Mouse (Mus musculus) WW6 (cell line): ENCODE results near the gene Knop1.

Experiments used
- DNase-seq: peaks from one replicate; pipeline ENCODE4 v3.0.0-alpha.2; 2013; ENCODE audit warnings: low read depth, low spot score

The Knop1 gene

DNA sequence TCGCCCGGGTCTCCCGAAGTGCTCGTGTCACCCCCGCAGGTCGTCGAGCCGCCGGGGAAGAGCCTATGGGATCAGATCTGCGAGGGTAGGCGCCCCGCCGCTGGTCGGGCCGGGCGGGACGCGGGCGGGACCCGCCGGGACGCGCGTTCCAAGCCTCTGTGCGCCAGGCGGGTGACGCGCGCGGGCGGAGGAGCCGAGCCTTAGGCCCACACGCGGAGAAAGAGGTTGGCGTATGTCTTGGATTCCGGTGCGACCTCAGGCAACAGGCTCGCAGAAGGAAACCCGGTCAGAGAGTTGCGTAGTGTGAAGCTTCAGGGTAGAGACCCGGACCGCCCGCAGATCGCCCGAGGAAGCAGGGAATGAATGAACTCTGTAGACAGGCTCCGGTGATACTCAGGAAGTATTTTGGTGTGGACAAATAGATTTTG lies at the start of gene Knop1:
Knop1 (minus strand) TSS at position 378 of the 428 bp plus-strand sequence.
- DNase-seq: peak; percentile 24

- no peak for DNase-seq
These were observed 48.5 kb upstream of the Knop1 start for GRCm38 (mm10) chr7:118904530-118904929.

DNA sequence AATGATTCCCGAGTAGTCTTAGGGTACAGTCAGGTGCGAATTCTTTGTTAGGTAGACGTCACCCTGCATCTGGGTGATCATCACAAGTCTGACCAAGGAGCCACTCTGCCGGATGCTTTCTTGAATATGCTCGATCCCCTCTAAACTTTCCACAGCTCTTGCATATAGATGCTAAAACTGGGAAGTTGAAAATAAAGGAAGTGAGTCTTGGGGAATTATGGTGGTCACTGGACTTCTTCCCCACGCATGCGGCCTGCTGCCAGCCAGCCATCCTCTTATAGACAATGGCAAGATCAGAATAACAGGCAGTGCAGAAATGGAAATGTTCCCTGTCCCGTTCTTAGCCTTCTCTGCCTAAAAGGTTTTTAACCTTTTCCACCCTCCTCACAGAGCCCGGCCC lies 47.8 kb upstream of the Knop1 start:
- no peak for DNase-seq

DNA sequence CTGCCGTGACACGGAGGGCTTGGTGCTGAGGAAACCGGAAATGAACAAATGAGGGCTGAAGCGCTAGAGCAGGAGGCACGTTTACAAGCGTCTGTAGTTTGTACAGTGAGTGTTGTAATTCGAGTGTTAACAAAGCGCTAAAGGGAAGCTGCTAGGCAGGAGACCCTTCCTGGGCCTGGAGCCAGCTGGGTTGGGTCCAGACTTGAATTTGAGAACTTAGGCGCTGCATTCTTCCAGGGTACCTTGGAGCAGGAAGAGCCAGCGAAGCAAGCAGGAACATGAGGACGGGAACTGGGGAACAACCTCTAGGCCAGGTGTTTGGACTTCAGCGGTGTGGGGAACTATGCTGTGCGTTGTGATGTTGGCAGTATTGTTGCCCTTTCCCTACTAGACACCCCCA lies 46.9 kb upstream of the Knop1 start:
- DNase-seq: no peak

DNA sequence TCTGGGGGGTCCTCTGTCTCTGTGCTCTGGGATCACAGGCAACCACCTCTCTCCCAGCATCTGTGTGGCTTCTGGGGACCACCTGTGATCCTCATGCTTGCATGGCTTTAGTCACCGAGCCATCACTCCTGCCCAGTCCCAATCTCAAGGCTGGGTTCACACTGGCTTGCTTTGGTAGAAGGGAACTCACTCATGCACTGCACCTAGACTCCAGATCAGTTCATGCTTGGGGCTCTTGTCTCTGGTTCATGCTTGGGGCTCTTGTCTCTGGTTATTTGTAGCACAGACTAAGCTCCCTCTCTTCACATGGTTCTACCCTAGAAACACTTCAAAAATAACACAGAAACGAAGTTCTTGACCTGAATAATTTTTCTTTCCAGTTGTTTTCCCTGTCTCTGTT lies 44.0 kb upstream of the Knop1 start:
- DNase-seq: no peak

- no peak for DNase-seq
These were observed 42.0 kb upstream of the Knop1 start for GRCm38 (mm10) chr7:118898063-118898462.

DNA sequence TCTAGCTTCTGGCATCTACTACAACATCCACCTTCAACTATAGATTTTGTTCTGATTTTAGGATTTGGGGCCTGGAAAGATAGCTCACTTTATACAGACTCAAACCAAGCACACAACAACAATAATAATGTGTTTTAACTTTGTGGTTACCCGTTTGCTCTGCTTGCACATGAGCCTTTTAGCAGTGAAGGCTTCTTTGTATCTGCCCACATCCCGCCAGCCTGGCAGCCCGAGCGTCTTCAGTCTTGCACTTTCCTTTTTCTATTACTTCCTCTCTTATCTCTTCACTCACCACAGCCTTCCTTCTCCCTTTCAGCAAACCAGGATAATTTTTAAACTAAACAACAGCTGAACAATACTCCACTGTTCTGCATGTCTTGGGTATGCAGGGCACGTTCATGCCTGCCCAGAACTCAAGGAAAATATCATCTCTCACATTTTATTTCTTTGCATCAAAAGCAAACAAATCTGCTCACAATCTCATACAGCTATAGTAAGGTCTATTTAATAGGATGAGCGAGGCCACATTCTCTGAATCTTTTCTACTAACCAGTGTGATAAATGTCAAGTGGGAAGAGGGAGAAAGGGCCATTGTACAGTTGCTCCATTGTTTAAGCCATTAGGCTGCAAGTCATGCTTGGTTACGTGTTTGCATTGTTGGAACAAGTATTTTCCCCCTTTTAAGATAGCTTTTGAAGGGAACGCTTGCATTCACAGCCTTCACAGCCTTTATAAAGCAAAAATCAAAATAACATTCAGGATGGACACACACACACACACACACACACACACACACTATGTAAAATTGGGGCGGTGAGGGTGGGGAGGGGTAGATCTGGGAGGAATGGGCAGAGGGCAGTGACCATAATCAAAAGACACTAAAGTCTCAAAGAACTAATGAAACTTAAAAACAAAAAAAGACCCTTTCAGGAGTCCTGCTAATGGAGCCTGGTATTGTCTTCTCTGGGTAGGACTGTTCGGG lies 39.7 kb upstream of the Knop1 start:
- DNase-seq: no peak

DNA sequence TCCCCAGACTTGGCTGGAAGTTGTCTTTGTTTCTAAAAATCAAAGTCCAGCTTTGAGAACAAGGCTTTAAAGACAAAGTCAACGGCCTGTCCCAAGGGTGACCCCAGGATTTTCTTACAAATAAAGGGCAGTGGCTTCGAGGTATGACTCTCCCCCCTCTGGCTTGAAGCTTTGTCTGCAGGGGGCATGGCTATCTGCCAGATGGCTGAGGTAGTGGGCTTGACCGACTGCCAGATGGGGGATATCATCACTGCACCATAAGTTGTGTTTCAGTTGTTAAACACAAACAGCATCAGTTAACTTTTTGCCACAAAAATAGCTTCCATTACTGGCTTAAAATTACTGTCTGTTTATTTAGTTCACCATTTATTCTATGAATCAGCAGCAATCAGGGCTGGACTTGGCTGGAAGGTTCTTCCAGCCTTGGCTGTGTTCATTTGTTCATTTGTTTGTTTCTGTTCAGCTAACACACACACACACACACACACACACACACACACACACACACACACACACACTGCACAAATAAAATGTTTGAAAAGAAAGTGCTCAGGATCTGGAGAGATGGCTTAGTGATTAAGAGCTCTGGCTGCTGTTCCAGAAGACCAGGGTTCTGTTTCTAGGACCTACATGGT lies 33.1 kb upstream of the Knop1 start:
- DNase-seq: no peak

DNA sequence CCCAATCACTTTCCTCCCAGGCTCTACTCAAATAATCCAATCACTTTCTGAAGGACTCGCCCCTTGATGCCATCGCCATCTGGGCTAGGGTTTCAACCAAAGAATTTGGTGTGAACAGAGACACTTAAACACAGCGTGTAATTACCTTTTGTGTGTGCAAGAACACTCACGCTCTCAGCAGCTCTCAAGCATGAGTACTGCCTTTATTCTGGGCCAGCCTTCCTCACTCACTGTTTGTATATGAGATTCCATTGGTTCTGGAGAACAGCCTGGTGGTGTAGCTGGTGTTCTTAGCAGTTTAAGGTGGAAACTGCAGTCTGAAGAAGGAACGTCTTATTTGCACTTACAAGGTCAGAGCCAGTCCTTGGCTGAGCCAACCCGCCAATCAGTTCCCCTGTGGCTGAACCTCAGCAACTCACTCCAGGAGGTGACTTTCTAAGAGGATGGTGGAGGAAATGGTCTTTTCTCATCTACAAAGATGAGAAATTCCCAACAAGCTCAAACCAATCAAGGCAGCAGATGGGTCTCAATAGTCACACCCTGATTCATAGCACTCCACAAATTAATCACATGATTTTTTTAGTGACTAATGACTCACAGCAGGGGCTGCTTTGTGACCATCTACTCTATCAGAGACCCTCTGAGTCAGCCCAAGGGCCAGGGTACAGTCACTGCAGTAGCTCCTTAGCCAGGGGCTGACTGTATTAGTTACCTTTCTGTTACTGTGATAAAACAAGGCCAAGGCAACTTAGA lies 31.4 kb upstream of the Knop1 start:
- DNase-seq: no peak

GRCm38 (mm10) chr7:118884969-118885368 lies 28.9 kb upstream of the Knop1 start:
- DNase-seq: no peak

- DNase-seq: no peak
These were observed 27.9 kb upstream of the Knop1 start for GRCm38 (mm10) chr7:118883957-118884356.

DNA sequence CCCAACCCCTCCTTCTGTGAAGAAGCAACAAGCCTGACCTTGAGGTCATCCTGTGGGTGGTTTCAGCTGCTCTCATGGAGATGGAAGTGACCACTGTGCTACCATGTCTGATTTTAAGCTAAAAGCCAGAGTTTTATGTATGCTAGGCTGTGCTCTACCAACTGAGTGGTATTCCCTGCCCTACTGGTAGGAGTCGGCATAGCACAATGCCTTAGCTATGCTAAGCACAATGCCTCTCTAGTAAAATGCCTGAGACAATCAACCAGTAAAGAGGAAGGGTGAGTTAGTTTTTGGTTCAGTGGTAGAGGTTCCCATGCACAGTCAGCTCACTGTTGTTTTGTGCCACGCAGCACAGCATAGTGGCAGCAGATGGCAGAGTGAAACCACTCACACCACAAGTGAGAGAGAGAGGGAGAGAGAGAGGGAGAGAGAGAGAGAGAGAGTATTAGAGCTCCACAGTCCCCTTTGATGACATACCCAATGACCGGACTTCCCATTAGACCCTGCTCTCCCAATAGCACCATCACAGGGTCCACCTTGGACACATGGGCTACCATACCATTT lies 23.5 kb upstream of the Knop1 start:
- no peak for DNase-seq

GRCm38 (mm10) chr7:118865362-118865761 lies 9.3 kb upstream of the Knop1 start:
- no peak for DNase-seq

- no peak for DNase-seq
These were observed 2.6 kb upstream of the Knop1 start for GRCm38 (mm10) chr7:118858640-118859039.

DNA sequence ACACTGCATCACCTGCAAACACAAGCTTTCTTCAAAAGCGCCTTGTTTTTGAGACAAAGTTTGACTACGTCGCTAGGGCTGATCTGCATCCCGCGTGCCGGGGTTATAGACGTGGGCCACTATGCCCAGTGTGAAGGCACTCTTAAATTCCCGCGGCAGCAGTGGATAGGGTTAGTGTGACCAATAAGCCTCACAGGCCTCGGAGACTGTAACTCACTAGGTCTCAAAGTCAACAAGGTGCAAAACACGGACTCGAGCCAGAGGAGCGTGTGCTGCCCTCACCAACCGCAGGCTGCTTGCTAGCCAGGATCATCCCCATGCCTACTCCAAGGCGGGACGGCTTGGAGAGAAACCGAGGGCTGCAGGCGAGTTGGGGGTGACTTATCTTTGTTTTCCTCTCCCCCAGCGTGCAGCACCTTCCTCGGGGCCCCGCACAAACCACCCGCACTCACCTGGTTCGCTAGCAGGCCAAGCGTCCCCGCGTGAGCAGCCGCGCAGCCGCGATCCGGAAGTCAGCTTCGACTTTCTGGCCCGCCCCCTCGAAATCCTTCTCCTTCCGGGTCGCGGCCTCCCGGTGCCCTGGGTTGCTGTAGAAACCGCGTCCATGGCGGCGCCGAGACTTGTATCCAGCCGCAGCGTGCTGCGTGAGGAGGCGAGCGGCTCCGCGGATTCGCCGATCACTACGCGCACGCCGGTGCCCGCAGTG lies 730 bp downstream of the Knop1 start, which contains the start of gene Iqck:
Iqck (plus strand) TSS at position 582 of the 706 bp plus-strand sequence.
- peak; percentile 86 for DNase-seq

DNA sequence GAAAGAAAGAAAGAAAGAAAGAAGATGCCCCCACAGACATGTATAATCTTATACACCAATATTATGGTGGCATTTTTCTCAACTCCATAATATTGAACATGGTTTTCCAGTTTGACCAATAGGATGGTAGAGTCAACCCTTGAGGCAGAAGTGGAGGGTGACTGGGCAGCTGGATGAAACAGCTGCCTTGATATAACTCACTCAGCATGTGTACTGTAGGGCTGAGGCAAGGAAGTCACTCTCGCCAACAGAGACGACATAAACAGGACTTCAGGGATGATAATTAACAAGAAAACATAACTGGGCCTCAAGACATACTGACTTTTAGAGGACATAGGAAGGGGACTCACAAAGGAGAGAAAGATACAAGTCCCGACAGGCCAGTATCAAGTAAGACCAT lies 1.4 kb downstream of the Knop1 start:
- no peak for DNase-seq

- no peak for DNase-seq
These were observed 3.4 kb downstream of the Knop1 start for GRCm38 (mm10) chr7:118852611-118853010.

DNA sequence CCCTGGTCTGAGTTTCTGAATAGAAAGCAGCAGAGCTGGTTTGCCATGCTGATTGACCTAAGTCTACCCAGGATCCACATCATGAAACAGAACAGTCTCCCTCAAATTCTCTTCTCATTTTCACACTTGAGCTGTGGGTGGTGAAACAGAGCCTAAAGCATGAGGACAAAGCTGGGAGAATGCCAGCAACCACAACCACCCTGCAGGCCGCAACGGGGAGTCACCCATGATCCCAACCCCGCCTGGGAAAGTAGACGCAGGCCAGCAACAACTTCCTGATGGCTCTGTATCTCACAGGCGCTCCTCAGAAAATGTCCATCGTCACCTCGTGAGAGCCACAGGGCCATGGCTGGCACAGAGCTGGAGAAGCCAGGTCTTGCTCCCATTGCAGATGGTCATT lies 4.5 kb downstream of the Knop1 start:
- DNase-seq: no peak

- DNase-seq: no peak
These were observed 5.3 kb downstream of the Knop1 start for GRCm38 (mm10) chr7:118850676-118851290.

- no peak for DNase-seq
These were observed 6.4 kb downstream of the Knop1 start for GRCm38 (mm10) chr7:118849543-118850250.
